ENCODE assay signal across 8 mouse cellular contexts in the genomic region with DNA sequence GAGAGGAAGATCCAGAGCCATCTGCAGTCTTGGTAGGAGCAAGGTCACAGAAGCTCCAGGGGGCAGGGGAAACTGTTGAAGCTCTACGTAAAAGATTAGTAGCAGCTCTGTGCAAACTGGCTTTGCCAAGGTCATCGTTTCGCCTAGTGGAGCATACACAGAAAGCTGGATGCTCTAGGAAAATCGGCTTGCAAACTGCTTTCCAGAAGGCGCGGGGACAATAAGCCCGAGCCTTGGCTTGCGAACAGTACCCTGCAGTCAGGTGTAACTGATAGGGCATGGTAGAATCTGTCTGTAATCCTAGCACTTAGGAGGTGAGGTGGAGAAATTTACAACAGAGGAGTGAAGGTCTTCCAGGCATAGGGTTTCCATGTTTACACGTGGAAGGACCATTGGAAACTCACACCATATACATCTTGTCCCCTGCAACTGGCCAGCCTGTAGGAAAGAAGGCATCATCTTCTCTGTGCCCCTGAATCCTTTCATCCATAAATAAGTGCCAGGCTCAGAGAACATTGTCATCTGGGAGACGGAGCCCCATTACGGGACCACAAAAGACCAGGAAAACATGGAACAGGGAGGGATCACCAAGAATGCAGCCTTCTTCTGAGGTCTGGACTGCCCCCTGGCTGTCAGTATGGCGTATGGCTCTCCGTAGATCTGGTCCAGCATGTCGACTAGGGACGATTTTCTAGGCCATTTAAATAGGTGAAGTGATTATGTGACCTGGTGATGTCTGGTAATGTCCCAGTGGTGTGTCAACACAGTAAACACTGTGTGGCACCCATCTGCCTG.
DNase-seq lines count a peak whose midpoint lies in the region; ATAC-seq and TF ChIP-seq lines count a peak whose summit lies in the region.

No protein-coding gene starts in this region.

- H3K4me3 ChIP-seq in layer of hippocampus, adult 2 months = no peak overlapping the region
- H3K4me3 ChIP-seq in embryonic facial prominence, embryonic 15.5 days (replicated peaks) = no peak overlapping the region
- no peak overlapping the region for H3K4me3 ChIP-seq in neural tube, embryonic 13.5 days

- ATAC-seq in embryonic facial prominence, embryonic 15.5 days (ENCODE audit: insufficient number of reproducible peaks, low FRiP score, low TSS enrichment, low read depth) = 0 out of 2 replicates have a peak, but pooled peaks have one; percentile 20
- ATAC-seq in neural tube, embryonic 13.5 days (ENCODE audit: low read depth) = no peak

- peak; percentile 76 for TF ChIP-seq CTCF in layer of hippocampus, adult 2 months (conservative IDR thresholded peaks at IDR 0.05)

- H3K4me1 ChIP-seq in embryonic facial prominence, embryonic 15.5 days = no peaks in the 10 kb centered on the region
- H3K4me1 ChIP-seq in neural tube, embryonic 13.5 days (replicated peaks) = peaks cover 37% of the 10 kb centered on the region

- peak overlapping the region; percentile 89 for H3K27ac ChIP-seq in layer of hippocampus, adult 2 months
- no peak overlapping the region for H3K27ac ChIP-seq in embryonic facial prominence, embryonic 15.5 days (replicated peaks)
- peak overlapping the region; percentile 67 for H3K27ac ChIP-seq in neural tube, embryonic 13.5 days (replicated peaks)

- H3K4me2 ChIP-seq in embryonic facial prominence, embryonic 15.5 days (replicated peaks) = no peak overlapping the region
- no peak overlapping the region for H3K4me2 ChIP-seq in neural tube, embryonic 13.5 days

- no peaks in the 10 kb centered on the region for H3K9me3 ChIP-seq in embryonic facial prominence, embryonic 15.5 days (replicated peaks)
- H3K9me3 ChIP-seq in neural tube, embryonic 13.5 days = no peaks in the 10 kb centered on the region

- 68% methylated on average over 15 of the region's 15 CpGs for WGBS in embryonic facial prominence, embryonic 15.5 days
- WGBS in neural tube, embryonic 13.5 days = 58% methylated on average over 15 of the region's 15 CpGs

- no peak for DNase-seq in layer of hippocampus, adult 2 months (ENCODE audit: low spot score in 2 of 2)
- no peak for DNase-seq in layer of hippocampus, postnatal 36 days
- peak; percentile 40 for DNase-seq in adrenal gland, postnatal 14 days
- DNase-seq in right cerebral cortex, postnatal 36 days (ENCODE audit: low spot score in 2 of 2) = no peak
- no peak for DNase-seq in ovary, postnatal 14 days (ENCODE audit: low spot score)
- no peak for DNase-seq in thymus, postnatal 25 days

- H3K9ac ChIP-seq in embryonic facial prominence, embryonic 15.5 days = no peak overlapping the region
- H3K9ac ChIP-seq in neural tube, embryonic 13.5 days = no peak overlapping the region

- H3K27me3 ChIP-seq in embryonic facial prominence, embryonic 15.5 days = no peaks in the 10 kb centered on the region
- H3K27me3 ChIP-seq in neural tube, embryonic 13.5 days = no peaks in the 10 kb centered on the region

- H3K36me3 ChIP-seq in embryonic facial prominence, embryonic 15.5 days = no peaks in the 10 kb centered on the region
- no peaks in the 10 kb centered on the region for H3K36me3 ChIP-seq in neural tube, embryonic 13.5 days
